16 mouse cellular contexts compared by ENCODE assay signal in the genomic region with DNA sequence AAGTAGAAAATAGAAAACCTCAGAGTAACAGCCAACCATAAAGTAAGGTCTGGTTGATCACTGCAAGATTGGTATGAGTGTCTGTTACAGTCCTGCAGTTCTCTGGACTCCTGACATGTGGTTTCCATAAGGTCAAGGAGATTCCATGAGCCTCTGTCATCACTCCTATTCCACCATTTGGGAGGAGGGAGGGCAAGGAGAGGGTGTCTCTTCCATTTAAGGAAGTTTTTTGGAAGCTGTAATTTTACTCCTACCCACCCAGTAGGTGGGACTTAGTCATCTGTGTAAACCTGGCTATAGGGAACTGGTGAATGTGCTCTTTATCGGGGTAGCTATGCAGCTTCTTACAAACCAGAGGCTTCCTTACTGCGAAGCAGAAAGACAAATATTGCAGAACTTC.
DNase-seq lines count a peak whose midpoint lies in the region; ATAC-seq and TF ChIP-seq lines count a peak whose summit lies in the region.
"Had no signal": no experiment of that assay in that cellular context is flagged by ENCODE, and none has a peak within 500 bp of the region (broad histone marks: within the 10 kb centered on the region; RNA-seq: fewer than 3 reads in every experiment).

No protein-coding gene starts in this region.

- TF ChIP-seq CTCF in heart, adult 2 months (IDR thresholded peaks at IDR 0.05) = no peak

- TF ChIP-seq EP300 in heart, adult 2 months (IDR thresholded peaks at IDR 0.05; ENCODE audit: insufficient read depth, low read depth, low read length) = no peak

- ATAC-seq in heart, embryonic 16.5 days (replicated peaks; ENCODE audit: extremely low read depth, insufficient read depth, low FRiP score) = peak; percentile 52
- ATAC-seq: midbrain, embryonic 15.5 days had no signal

- no peak overlapping the region for H3K27ac ChIP-seq in heart, embryonic 16.5 days (ENCODE audit: low read length)
- no peak overlapping the region for H3K27ac ChIP-seq in heart, adult 2 months
- no peak overlapping the region for H3K27ac ChIP-seq in ES-E14 (ENCODE audit: insufficient read depth, low read depth, low read length, poor library complexity, severe bottlenecking)
- H3K27ac ChIP-seq: liver, embryonic 13.5 days; midbrain, embryonic 15.5 days; neural tube, embryonic 15.5 days had no signal

- H3K36me3 ChIP-seq in heart, embryonic 16.5 days (ENCODE audit: control insufficient read depth, insufficient read depth) = no peaks in the 10 kb centered on the region
- peaks cover 4% of the 10 kb centered on the region; the same call in 1 of the 2 replicates for H3K36me3 ChIP-seq in heart, adult 2 months (ENCODE audit: control insufficient read depth, insufficient read depth, low read length)
- H3K36me3 ChIP-seq in ES-E14 (ENCODE audit: control insufficient read depth, insufficient read depth, low read length, poor library complexity, severe bottlenecking) = no peaks in the 10 kb centered on the region
- H3K36me3 ChIP-seq: liver, embryonic 13.5 days; midbrain, embryonic 15.5 days; neural tube, embryonic 15.5 days had no signal

- H3K9ac ChIP-seq in heart, embryonic 16.5 days (ENCODE audit: low read length) = no peak overlapping the region
- no peak overlapping the region for H3K9ac ChIP-seq in heart, adult 2 months (ENCODE audit: low read depth, low read length)
- no peak overlapping the region for H3K9ac ChIP-seq in ES-E14 (ENCODE audit: insufficient read depth, low read depth, low read length, poor library complexity, severe bottlenecking)
- H3K9ac ChIP-seq: liver, embryonic 13.5 days; midbrain, embryonic 15.5 days; neural tube, embryonic 15.5 days had no signal

- H3K4me2 ChIP-seq in heart, embryonic 16.5 days (ENCODE audit: low read depth, low read length) = no peak overlapping the region
- H3K4me2 ChIP-seq: liver, embryonic 13.5 days; midbrain, embryonic 15.5 days; neural tube, embryonic 15.5 days had no signal

- intact Hi-C loops in heart, adult 2 months (cut with DNase I) = no loop called here
- intact Hi-C loops in gastrocnemius, postnatal 36 days (cut with DNase I) = no loop called here

- no peaks in the 10 kb centered on the region for H3K79me2 ChIP-seq in heart, adult 2 months (replicated peaks; ENCODE audit: control insufficient read depth, insufficient read depth, low read length)

- in situ Hi-C loops in ES-E14 (cut with MboI; ENCODE audit: low sequenced_read_pairs in 2 of 2, unreplicated experiment in 2 of 2) = no loop called here

- TF ChIP-seq POLR2A in heart, adult 2 months (IDR thresholded peaks at IDR 0.05; ENCODE audit: insufficient read depth, low read depth, low read length) = no peak

- peaks cover 25% of the 10 kb centered on the region for H3K4me1 ChIP-seq in heart, embryonic 16.5 days (ENCODE audit: control insufficient read depth, insufficient read depth, low read length)
- H3K4me1 ChIP-seq in heart, adult 2 months (ENCODE audit: control insufficient read depth, insufficient read depth, low read length) = peaks cover 5% of the 10 kb centered on the region; the same call in 1 of the 2 replicates
- no peaks in the 10 kb centered on the region for H3K4me1 ChIP-seq in ES-E14 (ENCODE audit: control insufficient read depth in 2 of 2, insufficient read depth in 2 of 2, low read length in 2 of 2, poor library complexity in 1 of 2)
- H3K4me1 ChIP-seq: liver, embryonic 13.5 days; midbrain, embryonic 15.5 days; neural tube, embryonic 15.5 days had no signal

- no peak overlapping the region for H3K4me3 ChIP-seq in heart, embryonic 16.5 days (ENCODE audit: low read length)
- H3K4me3 ChIP-seq in heart, adult 2 months = no peak overlapping the region
- H3K4me3 ChIP-seq in ES-E14 (ENCODE audit: insufficient read depth in 1 of 2, low read depth in 1 of 2, low read length in 2 of 2, poor library complexity in 1 of 2, severe bottlenecking in 1 of 2) = no peak overlapping the region
- H3K4me3 ChIP-seq: liver, embryonic 13.5 days; midbrain, embryonic 15.5 days; neural tube, embryonic 15.5 days had no signal

- 41% methylated on average over 2 of the region's 2 CpGs for WGBS in heart, embryonic 16.5 days
- WGBS in heart, adult 2 months = 84% methylated on average over 2 of the region's 2 CpGs

- H3K9me3 ChIP-seq in heart, embryonic 16.5 days (replicated peaks; ENCODE audit: control insufficient read depth, low read length) = no peaks in the 10 kb centered on the region
- no peaks in the 10 kb centered on the region for H3K9me3 ChIP-seq in ES-E14 (ENCODE audit: control insufficient read depth, insufficient read depth, low read depth, low read length)
- H3K9me3 ChIP-seq: liver, embryonic 13.5 days; midbrain, embryonic 15.5 days; neural tube, embryonic 15.5 days had no signal

- H3K27me3 ChIP-seq in heart, embryonic 16.5 days (ENCODE audit: control insufficient read depth, insufficient read depth, low read length) = no peaks in the 10 kb centered on the region
- H3K27me3 ChIP-seq in heart, adult 2 months (ENCODE audit: control insufficient read depth, insufficient read depth, low read length) = no peaks in the 10 kb centered on the region
- H3K27me3 ChIP-seq: liver, embryonic 13.5 days; midbrain, embryonic 15.5 days; neural tube, embryonic 15.5 days had no signal

- no peak for DNase-seq in heart, adult 2 months
- peak; percentile 2 for DNase-seq in ES-E14 (ENCODE audit: low read depth, low spot score)
- DNase-seq in embryo, embryonic 9.5 days (ENCODE audit: extremely low spot score) = peak; percentile 27
- peak; percentile 51 for DNase-seq in mesoderm, embryonic 11.5 days (ENCODE audit: low read depth, low spot score)
- DNase-seq in gastrocnemius, postnatal 36 days = no peak
- DNase-seq in right cerebral cortex, postnatal 10 days (ENCODE audit: low spot score in 2 of 2) = no peak
- DNase-seq: adrenal gland, postnatal 10 days; cerebellum, postnatal 25 days; kidney, adult 8-10 months; liver, embryonic 13.5 days; lung, postnatal 14 days; right cerebral cortex, adult 18-20 months; thymus, postnatal 14 days had no signal

TF ChIP-seq in ES-E14, 5 proteins besides CTCF, POLR2A, EP300 and RAD21:
- no peak for TF ChIP-seq ZC3H11A (IDR thresholded peaks at IDR 0.05; ENCODE audit: borderline replicate concordance, low read depth, low read length)
- TF ChIP-seq HCFC1 (IDR thresholded peaks at IDR 0.05; ENCODE audit: borderline replicate concordance, insufficient read depth, low read length) = no peak
- TF ChIP-seq ZNF384 (IDR thresholded peaks at IDR 0.05; ENCODE audit: low read depth, low read length) = no peak
- no peak for TF ChIP-seq CHD2 (IDR thresholded peaks at IDR 0.05; ENCODE audit: low read depth, low read length)
- TF ChIP-seq MAFK (IDR thresholded peaks at IDR 0.05; ENCODE audit: insufficient read depth, low read depth, low read length) = no peak

Comparison
In these comparisons a context has a peak if more than half of its experiments do, and no peak if none do; other contexts are left out.
1. DNase-seq: peak in ES-E14 (single experiment), embryo, embryonic 9.5 days (single experiment) and mesoderm, embryonic 11.5 days (single experiment); none in heart, adult 2 months (0 of 2), gastrocnemius, postnatal 36 days (0 of 2) and right cerebral cortex, postnatal 10 days (0 of 2).